Mouse (Mus musculus): Measurements from ENCODE around the gene Hipk2.

DNA sequence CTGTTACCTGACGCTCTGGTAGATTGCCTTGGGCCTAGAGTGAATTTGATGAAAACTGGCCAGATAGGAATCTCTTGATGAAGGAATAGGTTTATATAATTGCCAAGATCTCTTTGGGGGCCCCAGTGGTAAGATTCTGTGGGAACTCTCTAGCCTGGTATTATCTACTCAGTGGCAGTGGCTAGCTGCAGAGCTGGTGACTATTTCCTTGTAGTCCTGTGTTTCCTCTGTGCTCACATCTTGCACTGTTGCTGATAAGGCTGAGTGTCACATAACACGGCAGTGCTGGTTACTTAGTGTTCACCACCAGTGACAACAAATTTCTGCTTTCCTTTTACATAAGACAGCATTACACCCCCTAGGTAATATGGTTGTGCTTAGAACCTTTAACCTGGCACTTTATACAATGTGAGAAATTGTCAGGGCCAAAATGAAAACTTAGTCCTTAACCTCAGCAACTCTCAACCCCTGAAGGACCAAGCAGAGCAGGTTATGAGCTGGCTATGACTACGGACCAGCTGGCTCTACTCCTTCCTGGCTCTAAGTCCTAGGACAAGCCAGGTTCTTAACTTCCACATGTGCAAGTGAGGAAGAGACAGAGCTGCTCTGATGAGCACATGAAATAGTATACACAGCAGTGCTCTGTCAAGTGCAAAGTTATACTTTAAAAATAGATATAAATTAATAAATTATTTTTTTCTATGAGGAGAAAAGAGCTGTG lies 80.7 kb downstream of the Hipk2 start:
- no peak for TF ChIP-seq CTCF (IDR thresholded peaks at IDR 0.05; ENCODE audit: control insufficient read depth, insufficient read depth, low read length)
- TF ChIP-seq POLR2A (IDR thresholded peaks at IDR 0.05; ENCODE audit: borderline replicate concordance, control insufficient read depth, low read depth, low read length): no peak

All from bone marrow, adult 2 months (tissue).